Mouse (Mus musculus) forebrain, postnatal 0 days (tissue): ENCODE results near the gene Cnnm3. TPM values are rescaled to one million over a fixed set of nuclear protein-coding genes. Genes with fewer than 3 reads are reported as not detected.

Experiments
- ATAC-seq: fragments of 200-750 bp; cut with Nextera tagmentation; 2 replicates; pipeline ENCODE4 v1.8.0; 2017; ENCODE audit warnings: mild to moderate bottlenecking, moderate library complexity
- DNase-seq: peaks from one replicate; pipeline ENCODE4 v3.0.0-alpha.2; 2015
- H3K27ac ChIP-seq: fragments of 300-500 bp; sonication (generic); 2 replicates; pipeline ENCODE4 v1.5.1; 2014; ENCODE audit warnings: low read depth, mild to moderate bottlenecking, antibody characterized with exemption, low read length, moderate library complexity, mixed read lengths
- H3K27me3 ChIP-seq: fragments of 300-500 bp; sonication (generic); 2 replicates; pipeline ENCODE4 v1.6.1; 2014; ENCODE audit warnings: mild to moderate bottlenecking, low read length, mixed read lengths; ENCODE audit not compliant: insufficient read depth
- H3K36me3 ChIP-seq: fragments of 300-500 bp; sonication (generic); 2 replicates; pipeline ENCODE4 v1.6.1; 2014; ENCODE audit warnings: mild to moderate bottlenecking, moderate library complexity; ENCODE audit not compliant: insufficient read depth
- H3K4me1 ChIP-seq: fragments of 300-500 bp; sonication (generic); 2 replicates; pipeline ENCODE4 v1.6.1; 2014; ENCODE audit warnings: antibody characterized with exemption; ENCODE audit not compliant: insufficient read depth
- H3K4me2 ChIP-seq: fragments of 300-500 bp; sonication (generic); 2 replicates; pipeline ENCODE4 v1.6.1; 2014; ENCODE audit warnings: low read depth, mild to moderate bottlenecking, moderate library complexity
- H3K4me3 ChIP-seq: fragments of 300-500 bp; sonication (generic); 2 replicates; pipeline ENCODE4 v1.5.1; 2014; ENCODE audit warnings: low read depth, low read length, mixed read lengths
- H3K9ac ChIP-seq: fragments of 300-500 bp; sonication (generic); 2 replicates; pipeline ENCODE4 v1.6.1; 2014; ENCODE audit warnings: mild to moderate bottlenecking
- H3K9me3 ChIP-seq: fragments of 300-500 bp; sonication (generic); 2 replicates; pipeline ENCODE4 v1.6.1; 2016; ENCODE audit warnings: low read length
- CTCF ChIP-seq: sonication (generic); IDR thresholded peaks from 2 replicates; pipeline ENCODE4 v1.5.1; 2016; ENCODE audit warnings: antibody characterized with exemption, control low read depth, low read depth
- WGBS: fragments of 180-500 bp; shearing (Covaris S2); extraction: QIAGEN DNeasy Blood & Tissue Kit; methylation state at CpG from one replicate; pipeline ENCODE4 v1.1.7; 2014; 5-methylcytosine and 5-hydroxymethylcytosine counted together
- polyA plus RNA-seq: library from polyadenylated mRNA; unstranded; fragments of >200 nt; fragmentation: Nextera tagmentation; extraction: Ambion mirVana; gene quantifications from 2 replicates; pipeline ENCODE4 v1.2.1, GENCODE M21; 2015
- total RNA-seq: library from RNA; depleted of rRNA; stranded (reverse); fragments of >200 nt; gene quantifications from 2 replicates; pipeline ENCODE4 v1.2.3, GENCODE M21; 2014

The Cnnm3 gene
- total and polyA plus RNA-seq, 2 experiments from 2014 or later: 4.8 to 29.1 TPM

GRCm38 (mm10) chr1:36529274-36529673, 17.6 kb downstream of the Cnnm3 start:
- H3K27ac ChIP-seq: no peak overlapping the region
- no peak for DNase-seq
- TF ChIP-seq CTCF: no peak

GRCm38 (mm10) chr1:36529875-36530274, 18.2 kb downstream of the Cnnm3 start:
- no peak for DNase-seq
- Histone ChIP-seq H3K4me2 (no peak overlapping the region), H3K27me3 (no peaks in the 10 kb centered on the region), H3K9ac (no peak overlapping the region), H3K36me3 (peaks cover 22% of the 10 kb centered on the region), H3K4me3 (no peak overlapping the region), H3K27ac (no peak overlapping the region), H3K9me3 (no peaks in the 10 kb centered on the region), H3K4me1 (no peaks in the 10 kb centered on the region)
- no peak for TF ChIP-seq CTCF
- WGBS: 88% methylated on average over 4 of the region's 4 CpGs
- no peak for ATAC-seq

More at GRCm38 (mm10) chr1:36529274-36529673, 17.6 kb downstream of the Cnnm3 start:
- H3K36me3 ChIP-seq: peaks cover 28% of the 10 kb centered on the region
- 94% methylated on average over 4 of the region's 4 CpGs for WGBS
- no peak overlapping the region for H3K9ac ChIP-seq
- no peak overlapping the region for H3K4me3 ChIP-seq
- no peaks in the 10 kb centered on the region for H3K27me3 ChIP-seq
- no peak overlapping the region for H3K4me2 ChIP-seq
- H3K9me3 ChIP-seq: no peaks in the 10 kb centered on the region
- no peaks in the 10 kb centered on the region for H3K4me1 ChIP-seq
- no peak for ATAC-seq

GRCm38 (mm10) chr1:36530485-36530884, 18.8 kb downstream of the Cnnm3 start:
- Histone ChIP-seq H3K4me3 (no peak overlapping the region), H3K4me1 (no peaks in the 10 kb centered on the region), H3K9ac (no peak overlapping the region), H3K27ac (no peak overlapping the region), H3K27me3 (no peaks in the 10 kb centered on the region), H3K4me2 (no peak overlapping the region), H3K36me3 (peaks cover 16% of the 10 kb centered on the region), H3K9me3 (no peaks in the 10 kb centered on the region)
- no peak for TF ChIP-seq CTCF
- 72% methylated on average over 8 of the region's 8 CpGs for WGBS
- no peak for DNase-seq
- ATAC-seq: no peak

- Histone ChIP-seq H3K27ac (no peak overlapping the region), H3K9ac (no peak overlapping the region), H3K4me3 (no peak overlapping the region), H3K9me3 (no peaks in the 10 kb centered on the region), H3K4me1 (no peaks in the 10 kb centered on the region), H3K36me3 (peaks cover 11% of the 10 kb centered on the region), H3K27me3 (no peaks in the 10 kb centered on the region), H3K4me2 (no peak overlapping the region)
- no peak for ATAC-seq
- TF ChIP-seq CTCF: no peak
- 91% methylated on average over 7 of the region's 7 CpGs for WGBS
- DNase-seq: no peak
These were observed 19.3 kb downstream of the Cnnm3 start for GRCm38 (mm10) chr1:36530962-36531361.

- no peaks in the 10 kb centered on the region for H3K9me3 ChIP-seq
- no peak for DNase-seq
- peaks cover 6% of the 10 kb centered on the region; the same call in 1 of the 2 replicates for H3K36me3 ChIP-seq
- ATAC-seq: no peak
- no peak overlapping the region for H3K9ac ChIP-seq
- H3K4me3 ChIP-seq: no peak overlapping the region
- no peak overlapping the region for H3K27ac ChIP-seq
- TF ChIP-seq CTCF: no peak
- WGBS: 88% methylated on average over 12 of the region's 12 CpGs
- no peak overlapping the region for H3K4me2 ChIP-seq
- no peaks in the 10 kb centered on the region for H3K27me3 ChIP-seq
- no peaks in the 10 kb centered on the region for H3K4me1 ChIP-seq
These were observed 19.8 kb downstream of the Cnnm3 start for GRCm38 (mm10) chr1:36531461-36531860.

- 88% methylated on average over 6 of the region's 6 CpGs for WGBS
- H3K4me1 ChIP-seq: no peaks in the 10 kb centered on the region
- no peak for TF ChIP-seq CTCF
- no peak overlapping the region for H3K4me2 ChIP-seq
- DNase-seq (no peak), ATAC-seq (no peak)
- H3K36me3 ChIP-seq: peaks cover 6% of the 10 kb centered on the region; the same call in 1 of the 2 replicates
- H3K9ac ChIP-seq: no peak overlapping the region
- H3K4me3 ChIP-seq: no peak overlapping the region
- no peaks in the 10 kb centered on the region for H3K27me3 ChIP-seq
- no peak overlapping the region for H3K27ac ChIP-seq
- H3K9me3 ChIP-seq: no peaks in the 10 kb centered on the region
These were observed 21.9 kb downstream of the Cnnm3 start for GRCm38 (mm10) chr1:36533546-36533945.

- Histone ChIP-seq H3K9ac (no peak overlapping the region), H3K36me3 (peaks cover 6% of the 10 kb centered on the region; the same call in 1 of the 2 replicates), H3K27me3 (no peaks in the 10 kb centered on the region), H3K27ac (no peak overlapping the region), H3K9me3 (no peaks in the 10 kb centered on the region), H3K4me2 (no peak overlapping the region), H3K4me1 (no peaks in the 10 kb centered on the region), H3K4me3 (no peak overlapping the region)
- DNase-seq (no peak), ATAC-seq (no peak)
- no peak for TF ChIP-seq CTCF
- 84% methylated on average over 6 of the region's 6 CpGs for WGBS
These were observed 23.0 kb downstream of the Cnnm3 start for GRCm38 (mm10) chr1:36534595-36535058.
